Mouse (Mus musculus): ENCODE measurements around the gene Gm13871.
"Not testable (repeated sequence)": the region's sequence is repeated elsewhere in the genome, so short reads cannot be mapped to it uniquely, and the experiment has no call there.

The Gm13871 gene

DNA sequence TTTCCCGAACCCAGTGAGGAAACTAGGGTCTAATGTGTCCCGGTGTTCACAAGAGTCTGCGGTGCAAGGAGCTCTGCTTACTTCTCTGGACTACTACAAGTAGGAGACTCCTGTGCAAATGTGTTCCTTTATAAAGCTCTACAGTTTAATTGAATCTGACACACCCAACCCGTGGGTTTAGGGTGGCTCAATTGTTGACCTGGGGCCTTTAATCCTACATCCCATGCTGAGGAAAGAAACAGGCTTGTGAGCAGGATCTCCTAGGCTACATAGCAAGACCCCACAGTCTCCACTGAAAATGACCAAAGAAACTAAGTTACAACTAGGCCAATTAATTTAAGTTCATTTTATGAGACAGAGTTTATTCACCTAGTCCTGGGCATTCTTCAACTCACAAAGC lies at the start of gene Gm13871:
Gene Gm13871, minus strand, starts transcription at position 101 of the 400 bp plus-strand sequence.
- not testable (repeated sequence) for DNase-seq (ENCODE audit: low read depth, low spot score)

- no peak for DNase-seq (ENCODE audit: low read depth, low spot score)
Measured at GRCm38 (mm10) chr4:73950375-73950896, 44.7 kb upstream of the Gm13871 start, which contains the start of gene 2310002L09Rik. TSS of gene 2310002L09Rik (minus strand) at chr4:73950846.

DNA sequence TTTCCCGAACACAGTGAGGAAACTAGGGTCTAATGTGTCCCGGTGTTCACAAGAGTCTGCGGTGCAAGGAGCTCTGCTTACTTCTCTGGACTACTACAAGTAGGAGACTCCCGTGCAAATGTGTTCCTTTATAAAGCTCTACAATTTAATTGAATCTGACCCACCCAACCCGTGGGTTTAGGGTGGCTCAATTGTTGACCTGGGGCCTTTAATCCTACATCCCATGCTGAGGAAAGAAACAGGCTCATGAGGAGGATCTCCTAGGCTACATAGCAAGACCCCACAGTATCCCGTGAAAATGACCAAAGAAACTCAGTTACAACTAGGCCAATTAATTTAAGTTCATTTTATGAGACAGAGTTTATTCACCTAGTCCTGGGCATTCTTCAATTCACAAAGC lies 14.9 kb upstream of the Gm13871 start, which contains the start of gene Gm11756:
Gene Gm11756, minus strand, starts transcription at position 101 of the 400 bp plus-strand sequence.
- not testable (repeated sequence) for DNase-seq (ENCODE audit: low read depth, low spot score)

DNA sequence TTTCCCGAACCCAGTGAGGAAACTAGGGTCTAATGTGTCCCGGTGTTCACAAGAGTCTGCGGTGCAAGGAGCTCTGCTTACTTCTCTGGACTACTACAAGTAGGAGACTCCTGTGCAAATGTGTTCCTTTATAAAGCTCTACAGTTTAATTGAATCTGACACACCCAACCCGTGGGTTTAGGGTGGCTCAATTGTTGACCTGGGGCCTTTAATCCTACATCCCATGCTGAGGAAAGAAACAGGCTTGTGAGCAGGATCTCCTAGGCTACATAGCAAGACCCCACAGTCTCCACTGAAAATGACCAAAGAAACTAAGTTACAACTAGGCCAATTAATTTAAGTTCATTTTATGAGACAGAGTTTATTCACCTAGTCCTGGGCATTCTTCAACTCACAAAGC lies 14.7 kb downstream of the Gm13871 start, which contains the start of gene Gm11757:
Gene Gm11757, minus strand, starts transcription at position 101 of the 400 bp plus-strand sequence.
- DNase-seq (ENCODE audit: low read depth, low spot score): not testable (repeated sequence)

DNA sequence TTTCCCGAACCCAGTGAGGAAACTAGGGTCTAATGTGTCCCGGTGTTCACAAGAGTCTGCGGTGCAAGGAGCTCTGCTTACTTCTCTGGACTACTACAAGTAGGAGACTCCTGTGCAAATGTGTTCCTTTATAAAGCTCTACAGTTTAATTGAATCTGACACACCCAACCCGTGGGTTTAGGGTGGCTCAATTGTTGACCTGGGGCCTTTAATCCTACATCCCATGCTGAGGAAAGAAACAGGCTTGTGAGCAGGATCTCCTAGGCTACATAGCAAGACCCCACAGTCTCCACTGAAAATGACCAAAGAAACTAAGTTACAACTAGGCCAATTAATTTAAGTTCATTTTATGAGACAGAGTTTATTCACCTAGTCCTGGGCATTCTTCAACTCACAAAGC lies 29.6 kb downstream of the Gm13871 start, which contains the start of gene Gm11758:
Gene Gm11758, minus strand, starts transcription at position 101 of the 400 bp plus-strand sequence.
- not testable (repeated sequence) for DNase-seq (ENCODE audit: low read depth, low spot score)
